Mouse (Mus musculus) layer of hippocampus, adult 9-10 months (tissue): ENCODE measurements around the gene Evi5.
A peak's percentile ranks its signal among the peaks of the same experiment; 100 is the strongest.

Source experiments
- DNase-seq: peaks from one replicate; pipeline ENCODE4 v3.0.0; 2022; ENCODE audit warnings: low spot score

Gene Evi5

GRCm38 (mm10) chr5:107869701-107870100 lies 5.2 kb downstream of the Evi5 start:
- DNase-seq = no peak

- peak; percentile 72 for DNase-seq
These were observed 5.9 kb downstream of the Evi5 start for GRCm38 (mm10) chr5:107868905-107869424.

- no peak for DNase-seq
These were observed 6.7 kb downstream of the Evi5 start for GRCm38 (mm10) chr5:107867970-107868904.

GRCm38 (mm10) chr5:107866127-107867126 lies 8.5 kb downstream of the Evi5 start:
- DNase-seq = no peak

GRCm38 (mm10) chr5:107863971-107864370 lies 10.9 kb downstream of the Evi5 start:
- DNase-seq = no peak

GRCm38 (mm10) chr5:107858963-107859362 lies 15.9 kb downstream of the Evi5 start:
- no peak for DNase-seq

- no peak for DNase-seq
These were observed 19.4 kb downstream of the Evi5 start for GRCm38 (mm10) chr5:107855546-107855945.

GRCm38 (mm10) chr5:107854556-107854955 lies 20.4 kb downstream of the Evi5 start:
- no peak for DNase-seq

GRCm38 (mm10) chr5:107853807-107854206 lies 21.1 kb downstream of the Evi5 start:
- no peak for DNase-seq

- no peak for DNase-seq
These were observed 25.9 kb downstream of the Evi5 start for GRCm38 (mm10) chr5:107848964-107849363.

GRCm38 (mm10) chr5:107847817-107848216 lies 27.1 kb downstream of the Evi5 start:
- no peak for DNase-seq

- DNase-seq = no peak
These were observed 27.6 kb downstream of the Evi5 start for GRCm38 (mm10) chr5:107847349-107847748.

- DNase-seq = no peak
These were observed 34.2 kb downstream of the Evi5 start for GRCm38 (mm10) chr5:107840549-107841238.

GRCm38 (mm10) chr5:107838891-107839644 lies 35.8 kb downstream of the Evi5 start:
- no peak for DNase-seq

- no peak for DNase-seq
These were observed 40.6 kb downstream of the Evi5 start for GRCm38 (mm10) chr5:107834287-107834686.

- no peak for DNase-seq
These were observed 43.6 kb downstream of the Evi5 start for GRCm38 (mm10) chr5:107831351-107831750.

GRCm38 (mm10) chr5:107829998-107830560 lies 44.8 kb downstream of the Evi5 start, which contains the start of gene Ube2d2b:
Ube2d2b (plus strand) TSS chr5:107830099.
- no peak for DNase-seq

- DNase-seq = no peak
These were observed 52.4 kb downstream of the Evi5 start for GRCm38 (mm10) chr5:107822521-107822920.

- no peak for DNase-seq
These were observed 60.3 kb downstream of the Evi5 start for GRCm38 (mm10) chr5:107814651-107815050.

- no peak for DNase-seq
These were observed 67.4 kb downstream of the Evi5 start for GRCm38 (mm10) chr5:107807496-107807895.
